Mouse (Mus musculus): Measurements from ENCODE around the gene Fam189a2.

DNA sequence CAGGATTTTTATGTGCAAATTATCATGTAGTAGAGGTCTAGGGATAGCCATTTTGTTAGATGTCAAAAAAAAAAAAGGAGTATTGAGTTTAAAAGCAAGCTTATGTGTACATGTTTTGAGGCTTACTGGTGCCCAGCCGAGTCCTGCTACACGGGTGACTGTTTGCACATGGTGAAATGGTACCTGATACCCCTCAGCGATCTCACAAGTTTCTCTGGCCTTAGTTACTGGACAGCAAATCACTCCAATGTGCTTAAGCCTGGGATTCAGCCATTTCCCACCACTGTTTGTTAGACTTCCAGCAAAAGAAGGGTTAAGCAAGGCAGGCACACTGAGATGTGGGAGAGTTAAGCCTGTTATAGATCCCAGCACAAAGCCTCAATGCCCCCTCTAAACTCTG is 3.5 kb upstream of the Fam189a2 start:
- TF ChIP-seq CTCF (IDR thresholded peaks at IDR 0.05; ENCODE audit: extremely low read depth, insufficient read length, insufficient replicate concordance, low read depth, low read length) (no peak), POLR2A (IDR thresholded peaks at IDR 0.05; ENCODE audit: low read depth, low read length) (no peak)
